Mouse (Mus musculus) C2C12 (cell line): Measurements from ENCODE around the gene Fam193b. TPM values are rescaled to one million over a fixed set of nuclear protein-coding genes. Genes with fewer than 3 reads are reported as not detected.

Source experiments
- H3K27me3 ChIP-seq: one replicate; pipeline ENCODE4 v1.6.1; 2011; ENCODE audit not compliant: control insufficient read depth, insufficient read depth, insufficient read length
- H3K36me3 ChIP-seq: one replicate; pipeline ENCODE4 v1.6.1; 2011; ENCODE audit not compliant: control insufficient read depth, insufficient read depth
- H3K4me3 ChIP-seq: one replicate; pipeline ENCODE4 v1.5.1; 2011; ENCODE audit warnings: mild to moderate bottlenecking, control low read depth; ENCODE audit not compliant: poor library complexity, insufficient read depth, severe bottlenecking
- H3K79me2 ChIP-seq: one replicate; pipeline ENCODE4 v1.6.1; 2011; ENCODE audit not compliant: control insufficient read depth, insufficient read depth
- H3K79me3 ChIP-seq: one replicate; pipeline ENCODE4 v1.6.1; 2011; ENCODE audit warnings: low read depth, control low read depth
- H3ac ChIP-seq: one replicate; pipeline ENCODE3; 2011; ENCODE audit warnings: low read depth; ENCODE audit not compliant: control insufficient read depth, insufficient read length
- CEBPB ChIP-seq: IDR thresholded peaks from one replicate; pipeline ENCODE4 v1.6.1; 2011; ENCODE audit warnings: low read depth, mild to moderate bottlenecking, control low read depth, moderate library complexity
- CTCF ChIP-seq: IDR thresholded peaks from one replicate; pipeline ENCODE4 v1.5.1; 2011; ENCODE audit not compliant: control insufficient read depth, insufficient read depth, insufficient read length
- FOSL1 ChIP-seq: IDR thresholded peaks from one replicate; pipeline ENCODE4 v1.8.0; 2011; ENCODE audit warnings: mild to moderate bottlenecking, low read length; ENCODE audit not compliant: poor library complexity, insufficient read depth, severe bottlenecking
- MAX ChIP-seq: IDR thresholded peaks from one replicate; pipeline ENCODE4 v1.6.1; 2011; ENCODE audit warnings: mild to moderate bottlenecking, control low read depth
- MYOD1 ChIP-seq: IDR thresholded peaks from one replicate; pipeline ENCODE4 v1.6.1; 2011; ENCODE audit warnings: low read depth; ENCODE audit not compliant: control insufficient read depth, insufficient read length
- MYOG ChIP-seq: IDR thresholded peaks from one replicate; pipeline ENCODE4 v1.6.1; 2011; ENCODE audit not compliant: control insufficient read depth, insufficient read length; ENCODE audit errors: extremely low read depth
- USF1 ChIP-seq: IDR thresholded peaks from one replicate; pipeline ENCODE4 v1.6.1; 2011; ENCODE audit warnings: low read depth, mild to moderate bottlenecking, control low read depth, moderate library complexity
- polyA plus RNA-seq: library from polyadenylated mRNA; unstranded; fragments of >200 nt; fragmentation: generic; extraction: Trizol; gene quantifications from one replicate; pipeline ENCODE4 v1.2.1, GENCODE M21; 2012; ENCODE audit warnings: missing spikeins

The Fam193b gene
- polyA plus RNA-seq, 1 experiment, result 15.9 TPM

- TF ChIP-seq USF1 (no peak), FOSL1 (no peak), CTCF (no peak), MAX (no peak), CEBPB (no peak), MYOG (no peak), MYOD1 (no peak)
- Histone ChIP-seq H3K4me3 (no peak overlapping the region), H3ac (no peak overlapping the region), H3K79me3 (peaks cover 2% of the 10 kb centered on the region), H3K27me3 (no peaks in the 10 kb centered on the region), H3K79me2 (peaks cover 15% of the 10 kb centered on the region), H3K36me3 (no peaks in the 10 kb centered on the region)
Observed at GRCm38 (mm10) chr13:55575932-55576331, 5.0 kb upstream of the Fam193b start.

DNA sequence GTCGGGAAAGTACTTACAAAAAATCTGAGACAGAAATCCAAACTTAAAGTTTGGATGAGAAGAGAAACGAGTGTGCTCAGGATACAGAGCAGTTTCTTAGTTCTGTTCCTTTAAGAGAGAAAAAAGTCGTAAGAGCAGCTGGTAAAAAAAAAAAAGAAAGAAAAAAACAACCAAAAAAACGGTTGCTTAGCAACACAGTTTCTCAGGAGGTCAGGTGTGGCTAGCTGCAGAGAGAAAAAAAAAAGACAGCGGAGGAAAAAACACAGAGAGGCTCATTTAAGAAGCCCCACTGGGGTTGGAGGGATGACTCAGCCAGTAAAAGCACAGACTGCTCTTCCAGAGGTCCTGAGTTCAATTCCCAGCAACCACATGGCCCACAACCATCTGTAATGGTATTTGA, 3.4 kb upstream of the Fam193b start:
- H3K27me3 ChIP-seq, result no peaks in the 10 kb centered on the region
- no peak overlapping the region for H3K4me3 ChIP-seq
- H3ac ChIP-seq, result no peak overlapping the region
- peaks cover 15% of the 10 kb centered on the region for H3K79me3 ChIP-seq
- TF ChIP-seq CEBPB, result no peak
- TF ChIP-seq MAX, result no peak
- no peak for TF ChIP-seq MYOD1
- no peak for TF ChIP-seq FOSL1
- TF ChIP-seq CTCF, result no peak
- TF ChIP-seq MYOG, result no peak
- TF ChIP-seq USF1, result no peak
- H3K79me2 ChIP-seq, result peaks cover 29% of the 10 kb centered on the region
- no peaks in the 10 kb centered on the region for H3K36me3 ChIP-seq

- H3K79me3 ChIP-seq, result peaks cover 22% of the 10 kb centered on the region
- no peak within 1 kb of the TSS for H3ac ChIP-seq
- H3K79me2 ChIP-seq, result peaks cover 38% of the 10 kb centered on the region
- no peaks in the 10 kb centered on the region for H3K27me3 ChIP-seq
- TF ChIP-seq MAX, result no peak
- no peak for TF ChIP-seq USF1
- H3K36me3 ChIP-seq, result peaks cover 1% of the 10 kb centered on the region
- no peak within 1 kb of the TSS for H3K4me3 ChIP-seq
Observed at GRCm38 (mm10) chr13:55573432-55573831, 2.5 kb upstream of the Fam193b start, which contains the start of gene Tmed9. Gene Tmed9, plus strand, starts transcription at chr13:55573732.

DNA sequence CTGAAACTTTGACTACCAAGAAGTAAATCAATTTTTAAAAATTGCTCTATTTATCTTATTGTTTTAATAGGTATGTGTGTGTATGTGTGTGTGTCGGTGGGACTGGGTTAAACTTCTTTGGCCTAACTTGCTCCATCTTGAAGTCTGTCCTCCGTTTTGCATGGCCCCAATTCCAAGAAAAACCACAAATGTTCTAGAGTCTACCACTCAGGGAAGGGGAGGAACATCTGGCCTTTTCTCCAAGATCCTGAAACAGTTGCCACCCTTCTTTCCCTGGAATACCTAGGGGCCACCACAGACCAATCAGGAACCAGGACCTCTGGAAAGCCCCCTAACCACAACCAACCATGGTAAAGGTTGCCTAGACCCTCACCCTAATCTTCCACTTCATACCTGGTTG, 1.1 kb upstream of the Fam193b start:
- H3K36me3 ChIP-seq, result peaks cover 7% of the 10 kb centered on the region
- H3K79me2 ChIP-seq, result peaks cover 53% of the 10 kb centered on the region
- H3K27me3 ChIP-seq, result no peaks in the 10 kb centered on the region
- TF ChIP-seq FOSL1 (no peak), MAX (no peak), MYOD1 (no peak), CTCF (no peak), MYOG (no peak), USF1 (no peak), CEBPB (no peak)
- H3K4me3 ChIP-seq, result no peak overlapping the region
- no peak overlapping the region for H3ac ChIP-seq
- H3K79me3 ChIP-seq, result peaks cover 29% of the 10 kb centered on the region

- H3K4me3 ChIP-seq, result peak overlapping the region; percentile 85
- H3K79me3 ChIP-seq, result peaks cover 41% of the 10 kb centered on the region
- peak overlapping the region; percentile 80 for H3ac ChIP-seq
- no peak for TF ChIP-seq CTCF
- TF ChIP-seq MYOG, result no peak
- no peak for TF ChIP-seq MYOD1
- TF ChIP-seq MAX, result no peak
- TF ChIP-seq USF1, result no peak
- no peak for TF ChIP-seq FOSL1
- TF ChIP-seq CEBPB, result no peak
- peaks cover 68% of the 10 kb centered on the region for H3K79me2 ChIP-seq
- H3K36me3 ChIP-seq, result peaks cover 7% of the 10 kb centered on the region
- H3K27me3 ChIP-seq, result no peaks in the 10 kb centered on the region
Observed at GRCm38 (mm10) chr13:55570286-55570973, 490 bp downstream of the Fam193b start.
